Mouse (Mus musculus): ENCODE data around the gene Cdc37l1. TPM values are rescaled to one million over a fixed set of nuclear protein-coding genes. Genes with fewer than 3 reads are reported as not detected.

The Cdc37l1 gene
- total RNA-seq, 2 experiments from 2014 or later = 105 to 118 TPM

Other genes starting within 250 kb of the Cdc37l1 start
- 100 to 1,000 TPM; 137 to 138 TPM for gene Slc1a1, start 155.3 kb upstream of the Cdc37l1 start, total RNA-seq (2021)
- 10 to 100 TPM; 55.8 to 56.8 TPM for gene Plpp6, start 26.4 kb upstream of the Cdc37l1 start, total RNA-seq (2021)
- 1 to 10 TPM; 5.4 to 8.5 TPM for gene 4430402I18Rik, start 22.6 kb upstream of the Cdc37l1 start, total RNA-seq (2021)
- 10 to 100 TPM; 53.6 to 56.3 TPM for gene Ak3, start 57.6 kb downstream of the Cdc37l1 start, total RNA-seq (2021)
- 10 to 100 TPM; 21.9 to 22.3 TPM for gene Rcl1, start 111.0 kb downstream of the Cdc37l1 start, total RNA-seq (2021)